Mouse (Mus musculus): ENCODE measurements around the gene Tst. TPM values are rescaled to one million over a fixed set of nuclear protein-coding genes. Genes with fewer than 3 reads are reported as not detected.

Gene Tst
- polyA plus RNA-seq, 1 experiment from 2014 or later: 25.9 TPM

- Histone ChIP-seq H3K4me2 (no peak overlapping the region), H3K36me3 (peaks cover 35% of the 10 kb centered on the region), H3K27me3 (peaks cover 11% of the 10 kb centered on the region), H3K9me3 (no peaks in the 10 kb centered on the region), H3K27ac (no peak overlapping the region), H3K4me1 (peaks cover 25% of the 10 kb centered on the region), H3K9ac (no peak overlapping the region), H3K4me3 (no peak overlapping the region)
- 61% methylated on average over 9 of the region's 9 CpGs for WGBS
- no peak for ATAC-seq (ENCODE audit: insufficient number of reproducible peaks, insufficient read depth, low FRiP score, low TSS enrichment, low read depth)
Measured at GRCm38 (mm10) chr15:78438973-78439372, 33.3 kb upstream of the Tst start.

GRCm38 (mm10) chr15:78438505-78438904 lies 32.8 kb upstream of the Tst start:
- Histone ChIP-seq H3K36me3 (peaks cover 39% of the 10 kb centered on the region), H3K27ac (no peak overlapping the region), H3K9ac (no peak overlapping the region), H3K4me2 (no peak overlapping the region), H3K9me3 (no peaks in the 10 kb centered on the region), H3K27me3 (peaks cover 11% of the 10 kb centered on the region), H3K4me1 (peaks cover 25% of the 10 kb centered on the region), H3K4me3 (no peak overlapping the region)
- no peak for ATAC-seq (ENCODE audit: insufficient number of reproducible peaks, insufficient read depth, low FRiP score, low TSS enrichment, low read depth)
- 50% methylated on average over 8 of the region's 8 CpGs for WGBS

GRCm38 (mm10) chr15:78438018-78438394 lies 32.3 kb upstream of the Tst start:
- Histone ChIP-seq H3K9me3 (no peaks in the 10 kb centered on the region), H3K9ac (peak overlapping the region; percentile 63), H3K27me3 (peaks cover 11% of the 10 kb centered on the region), H3K4me3 (no peak overlapping the region), H3K27ac (peak overlapping the region; percentile 71; the same call in 1 of the 2 replicates), H3K4me1 (peaks cover 25% of the 10 kb centered on the region), H3K4me2 (no peak overlapping the region; the same call in 1 of the 2 replicates), H3K36me3 (peaks cover 44% of the 10 kb centered on the region)
- WGBS: 43% methylated on average over 4 of the region's 4 CpGs
- no peak for ATAC-seq (ENCODE audit: insufficient number of reproducible peaks, insufficient read depth, low FRiP score, low TSS enrichment, low read depth)

- H3K9ac ChIP-seq: peak overlapping the region; percentile 63
- WGBS: 19% methylated on average over 23 of the region's 23 CpGs
- peak overlapping the region; percentile 69 for H3K4me2 ChIP-seq
- ATAC-seq (ENCODE audit: insufficient number of reproducible peaks, insufficient read depth, low FRiP score, low TSS enrichment, low read depth): peak; percentile 3; the same call in 1 of the 2 replicates
- H3K27ac ChIP-seq: peak overlapping the region; percentile 71
- peaks cover 47% of the 10 kb centered on the region for H3K36me3 ChIP-seq
- H3K4me3 ChIP-seq: peak overlapping the region; percentile 38
- H3K9me3 ChIP-seq: no peaks in the 10 kb centered on the region
- H3K4me1 ChIP-seq: peaks cover 25% of the 10 kb centered on the region
- peaks cover 11% of the 10 kb centered on the region for H3K27me3 ChIP-seq
Measured at GRCm38 (mm10) chr15:78437237-78438017, 31.7 kb upstream of the Tst start.

GRCm38 (mm10) chr15:78436380-78437192 lies 30.9 kb upstream of the Tst start:
- Histone ChIP-seq H3K4me2 (peak overlapping the region; percentile 69), H3K36me3 (peaks cover 51% of the 10 kb centered on the region), H3K9me3 (no peaks in the 10 kb centered on the region), H3K4me1 (peaks cover 25% of the 10 kb centered on the region), H3K9ac (peak overlapping the region; percentile 63), H3K27me3 (peaks cover 11% of the 10 kb centered on the region), H3K4me3 (peak overlapping the region; percentile 38), H3K27ac (peak overlapping the region; percentile 71)
- ATAC-seq (ENCODE audit: insufficient number of reproducible peaks, insufficient read depth, low FRiP score, low TSS enrichment, low read depth): peak; percentile 29
- 9% methylated on average over 32 of the region's 32 CpGs for WGBS

GRCm38 (mm10) chr15:78435681-78436080 lies 30.0 kb upstream of the Tst start:
- H3K9me3 ChIP-seq: no peaks in the 10 kb centered on the region
- WGBS: 85% methylated on average over 11 of the region's 11 CpGs
- no peak overlapping the region for H3K4me2 ChIP-seq
- no peak overlapping the region for H3K4me3 ChIP-seq
- no peak for ATAC-seq (ENCODE audit: insufficient number of reproducible peaks, insufficient read depth, low FRiP score, low TSS enrichment, low read depth)
- no peak overlapping the region for H3K27ac ChIP-seq
- peaks cover 60% of the 10 kb centered on the region for H3K36me3 ChIP-seq
- peaks cover 11% of the 10 kb centered on the region for H3K27me3 ChIP-seq
- H3K4me1 ChIP-seq: peaks cover 29% of the 10 kb centered on the region
- no peak overlapping the region for H3K9ac ChIP-seq

- H3K27me3 ChIP-seq: peaks cover 11% of the 10 kb centered on the region
- no peak for ATAC-seq (ENCODE audit: insufficient number of reproducible peaks, insufficient read depth, low FRiP score, low TSS enrichment, low read depth)
- WGBS: 21% methylated on average over 6 of the region's 6 CpGs
- H3K27ac ChIP-seq: no peak overlapping the region
- H3K9ac ChIP-seq: no peak overlapping the region
- H3K4me1 ChIP-seq: peaks cover 36% of the 10 kb centered on the region
- peaks cover 57% of the 10 kb centered on the region for H3K36me3 ChIP-seq
- H3K4me3 ChIP-seq: no peak overlapping the region
- no peak overlapping the region for H3K4me2 ChIP-seq
- H3K9me3 ChIP-seq: no peaks in the 10 kb centered on the region
Measured at GRCm38 (mm10) chr15:78434896-78435520, 29.3 kb upstream of the Tst start.

GRCm38 (mm10) chr15:78431541-78432121 lies 25.9 kb upstream of the Tst start:
- peaks cover 57% of the 10 kb centered on the region for H3K36me3 ChIP-seq
- H3K27me3 ChIP-seq: peaks cover 11% of the 10 kb centered on the region
- no peak overlapping the region for H3K27ac ChIP-seq
- no peak overlapping the region for H3K4me3 ChIP-seq
- H3K9me3 ChIP-seq: no peaks in the 10 kb centered on the region
- H3K9ac ChIP-seq: no peak overlapping the region
- WGBS: 79% methylated on average over 7 of the region's 7 CpGs
- ATAC-seq (ENCODE audit: insufficient number of reproducible peaks, insufficient read depth, low FRiP score, low TSS enrichment, low read depth): no peak
- H3K4me2 ChIP-seq: no peak overlapping the region
- H3K4me1 ChIP-seq: peaks cover 34% of the 10 kb centered on the region

- H3K9ac ChIP-seq: no peak overlapping the region
- H3K9me3 ChIP-seq: no peaks in the 10 kb centered on the region
- peaks cover 52% of the 10 kb centered on the region for H3K36me3 ChIP-seq
- peaks cover 5% of the 10 kb centered on the region for H3K27me3 ChIP-seq
- H3K4me3 ChIP-seq: no peak overlapping the region
- peak overlapping the region; percentile 51; the same call in 1 of the 2 replicates for H3K27ac ChIP-seq
- H3K4me1 ChIP-seq: peaks cover 27% of the 10 kb centered on the region
- no peak overlapping the region for H3K4me2 ChIP-seq
- no peak for ATAC-seq (ENCODE audit: insufficient number of reproducible peaks, insufficient read depth, low FRiP score, low TSS enrichment, low read depth)
- whole genome bisulfite sequencing: 76% methylated on average over 10 of the region's 10 CpGs
Measured at GRCm38 (mm10) chr15:78430874-78431273, 25.2 kb upstream of the Tst start.

- peak overlapping the region; percentile 76 for H3K4me3 ChIP-seq
- peaks cover 25% of the 10 kb centered on the region for H3K4me1 ChIP-seq
- 65% methylated on average over 13 of the region's 13 CpGs for WGBS
- H3K27ac ChIP-seq: peak overlapping the region; percentile 51
- H3K9ac ChIP-seq: peak overlapping the region; percentile 82
- ATAC-seq (ENCODE audit: insufficient number of reproducible peaks, insufficient read depth, low FRiP score, low TSS enrichment, low read depth): no peak
- H3K27me3 ChIP-seq: 0 out of 2 replicates have a peak, but pooled peaks cover 4% of the 10 kb centered on the region
- H3K9me3 ChIP-seq: no peaks in the 10 kb centered on the region
- peaks cover 43% of the 10 kb centered on the region for H3K36me3 ChIP-seq
- H3K4me2 ChIP-seq: peak overlapping the region; percentile 80
Measured at GRCm38 (mm10) chr15:78429871-78430622, 24.3 kb upstream of the Tst start.

Data from embryonic facial prominence, embryonic 13.5 days (tissue).